Mouse (Mus musculus) stomach, postnatal 0 days (tissue): ENCODE data around the gene Bag6. TPM values are rescaled to one million over a fixed set of nuclear protein-coding genes. Genes with fewer than 3 reads are reported as not detected.

Source experiments
- ATAC-seq: fragments of 200-750 bp; cut with Nextera tagmentation; 2 replicates; pipeline ENCODE4 v1.8.0; 2017; ENCODE audit not compliant: low FRiP score, low TSS enrichment
- DNase-seq: peaks from one replicate; pipeline ENCODE4 v3.0.0-alpha.2; 2016; ENCODE audit warnings: low spot score
- H3K27ac ChIP-seq: fragments of 300-500 bp; sonication (generic); replicated peaks from 2 replicates; pipeline ENCODE4 v1.5.1; 2014; ENCODE audit warnings: mild to moderate bottlenecking, control low read depth
- H3K27me3 ChIP-seq: fragments of 300-500 bp; sonication (generic); 2 replicates; pipeline ENCODE4 v1.6.1; 2014; ENCODE audit warnings: low read length; ENCODE audit not compliant: control insufficient read depth, insufficient read depth
- H3K36me3 ChIP-seq: fragments of 300-500 bp; sonication (generic); 2 replicates; pipeline ENCODE4 v1.6.1; 2014; ENCODE audit warnings: low read length, mixed read lengths; ENCODE audit not compliant: control insufficient read depth, insufficient read depth
- H3K4me1 ChIP-seq: fragments of 300-500 bp; sonication (generic); replicated peaks from 2 replicates; pipeline ENCODE4 v1.6.1; 2014; ENCODE audit warnings: antibody characterized with exemption; ENCODE audit not compliant: control insufficient read depth, insufficient read depth
- H3K4me2 ChIP-seq: fragments of 300-500 bp; sonication (generic); replicated peaks from 2 replicates; pipeline ENCODE4 v1.6.1; 2014; ENCODE audit warnings: low read depth, mild to moderate bottlenecking, control low read depth, moderate library complexity
- H3K4me3 ChIP-seq: fragments of 300-500 bp; sonication (generic); 2 replicates; pipeline ENCODE4 v1.5.1; 2014; ENCODE audit warnings: low read depth, low read length, control low read depth
- H3K9ac ChIP-seq: fragments of 300-500 bp; sonication (generic); 2 replicates; pipeline ENCODE4 v1.6.1; 2014; ENCODE audit warnings: mild to moderate bottlenecking, low read length, control low read depth, mixed read lengths
- H3K9me3 ChIP-seq: fragments of 300-500 bp; sonication (generic); 2 replicates; pipeline ENCODE4 v1.6.1; 2016; ENCODE audit warnings: low read length; ENCODE audit not compliant: control insufficient read depth
- CTCF ChIP-seq: IDR thresholded peaks from 2 replicates; pipeline ENCODE4 v1.5.1; 2016; ENCODE audit warnings: antibody characterized with exemption, low read depth, mild to moderate bottlenecking, moderate library complexity
- EP300 ChIP-seq: optimal IDR thresholded peaks from 2 replicates; pipeline ENCODE3; 2016; ENCODE audit warnings: antibody characterized with exemption
- WGBS: fragments of 180-500 bp; shearing (Covaris S2); extraction: QIAGEN DNeasy Blood & Tissue Kit; methylation state at CpG from one replicate; pipeline ENCODE4 v1.1.7; 2014; 5-methylcytosine and 5-hydroxymethylcytosine counted together
- polyA plus RNA-seq: library from polyadenylated mRNA; unstranded; fragments of >200 nt; fragmentation: Nextera tagmentation; extraction: Ambion mirVana; gene quantifications from 2 replicates; pipeline ENCODE4 v1.2.1, GENCODE M21; 2015

Bag6 gene
- polyA plus RNA-seq, 1 experiment from 2014 or later: 28.1 TPM

DNA sequence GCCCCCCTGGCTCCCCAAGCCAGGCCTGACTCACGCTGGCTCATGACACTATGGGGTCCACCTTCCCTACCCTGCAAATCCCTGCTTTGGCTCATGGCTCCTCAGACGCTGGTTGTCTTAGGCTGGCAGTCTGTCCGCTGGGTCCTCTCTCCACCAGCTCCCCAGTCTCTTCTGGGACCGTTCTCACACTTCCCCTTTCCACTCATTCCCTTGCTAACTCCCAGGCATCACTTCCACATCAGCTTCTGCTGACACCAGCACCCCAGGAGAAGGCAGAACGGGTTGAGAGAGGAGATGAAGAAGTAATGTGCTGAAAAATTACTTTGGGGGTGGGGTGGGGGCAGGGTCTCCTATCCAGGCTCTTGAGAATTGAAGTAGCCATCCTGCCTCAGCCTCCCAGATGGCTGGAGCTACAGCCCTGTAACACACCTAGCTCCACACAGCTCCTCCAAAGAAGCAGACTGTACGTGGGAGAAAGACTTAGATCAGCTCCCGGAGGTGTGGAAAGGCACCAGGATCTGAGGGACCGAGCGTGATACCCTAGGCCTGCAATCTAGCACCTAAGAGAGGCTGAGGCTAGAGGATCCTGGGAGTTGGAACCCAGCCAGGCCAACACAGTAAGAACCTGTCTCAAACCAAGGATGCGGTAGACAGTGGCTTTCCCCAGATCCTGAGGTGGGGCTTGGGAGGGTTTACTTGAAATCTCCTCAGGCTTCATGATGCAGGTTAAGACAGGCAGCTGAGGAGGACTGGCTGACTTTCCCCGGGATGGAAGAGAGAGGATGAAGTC lies 37.7 kb downstream of the Bag6 start:
- no peaks in the 10 kb centered on the region for H3K9me3 ChIP-seq
- TF ChIP-seq EP300 (no peak), CTCF (no peak)
- H3K27ac ChIP-seq: no peak overlapping the region
- 64% methylated on average over 11 of the region's 11 CpGs for WGBS
- no peak overlapping the region for H3K4me3 ChIP-seq
- no peak overlapping the region for H3K4me2 ChIP-seq
- DNase-seq (no peak), ATAC-seq (no peak)
- H3K4me1 ChIP-seq: no peaks in the 10 kb centered on the region
- H3K27me3 ChIP-seq: no peaks in the 10 kb centered on the region
- H3K36me3 ChIP-seq: no peaks in the 10 kb centered on the region
- H3K9ac ChIP-seq: peak overlapping the region; percentile 41; the same call in 1 of the 2 replicates

DNA sequence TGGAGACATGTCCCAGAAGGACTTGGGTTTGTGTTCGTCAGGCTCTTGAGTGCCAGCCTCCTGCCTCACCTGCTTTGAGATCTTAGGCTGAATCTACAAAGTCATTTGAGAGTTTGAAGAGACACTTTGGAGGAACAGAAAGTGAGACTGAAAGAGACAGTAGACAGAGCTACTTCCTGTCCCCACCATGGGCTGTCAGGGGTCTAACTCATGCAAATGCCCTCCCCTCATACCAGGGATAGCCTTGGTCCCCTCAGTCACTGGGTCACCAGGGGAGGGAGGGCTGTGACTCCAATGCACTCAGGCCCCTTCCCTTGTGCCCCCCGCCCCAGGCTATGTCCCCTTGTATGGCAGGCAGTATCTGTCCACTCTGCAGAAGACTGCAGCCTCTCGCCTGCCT lies 38.4 kb downstream of the Bag6 start:
- WGBS: 77% methylated on average over 3 of the region's 3 CpGs
- Histone ChIP-seq H3K4me1 (no peaks in the 10 kb centered on the region), H3K9me3 (no peaks in the 10 kb centered on the region), H3K27me3 (no peaks in the 10 kb centered on the region), H3K27ac (no peak overlapping the region; the same call in 1 of the 2 replicates), H3K36me3 (no peaks in the 10 kb centered on the region), H3K4me2 (no peak overlapping the region), H3K9ac (0 out of 2 replicates have a peak overlapping the region, but pooled peaks have one; percentile 41), H3K4me3 (no peak overlapping the region)
- DNase-seq: no peak
- TF ChIP-seq CTCF (no peak), EP300 (no peak)
- no peak for ATAC-seq

DNA sequence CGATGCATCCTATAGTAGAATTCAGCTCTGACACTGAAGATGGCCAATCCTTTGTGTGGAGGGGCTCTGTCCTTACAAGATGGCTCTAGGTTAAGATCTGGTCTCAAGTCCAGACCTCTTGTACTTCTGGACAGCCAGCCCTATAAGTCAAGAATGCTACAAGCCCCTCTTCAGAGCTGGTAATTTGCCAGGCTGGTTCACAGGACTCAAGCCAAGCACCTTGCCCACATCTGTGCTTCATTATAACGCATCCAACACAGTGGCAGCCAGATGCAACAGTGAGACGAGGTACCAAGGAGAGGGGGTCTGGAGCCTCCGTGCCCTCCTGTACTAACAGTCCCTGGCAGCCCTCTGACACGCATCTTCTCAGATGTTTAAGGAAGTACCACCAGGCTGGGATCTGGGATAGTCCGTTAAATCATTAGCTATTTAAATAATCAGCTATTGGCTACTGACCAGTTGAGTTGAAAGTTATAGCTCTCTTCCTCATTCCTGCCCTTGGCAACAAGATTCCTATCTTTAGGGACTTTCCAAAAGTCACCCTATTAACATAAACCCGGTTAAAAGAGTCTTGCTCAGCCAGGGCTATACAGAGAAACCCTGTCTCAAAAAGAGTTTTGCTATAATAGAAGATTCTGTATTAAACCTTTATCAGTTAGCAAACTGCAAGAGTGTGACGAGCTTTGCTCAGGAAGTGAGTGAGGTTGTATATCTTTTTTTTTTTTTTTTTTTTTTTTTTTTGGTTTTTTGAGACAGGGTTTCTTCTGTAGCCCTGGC lies 39.4 kb downstream of the Bag6 start:
- Histone ChIP-seq H3K36me3 (no peaks in the 10 kb centered on the region), H3K4me2 (no peak overlapping the region), H3K9me3 (no peaks in the 10 kb centered on the region), H3K27ac (no peak overlapping the region), H3K27me3 (no peaks in the 10 kb centered on the region), H3K4me3 (no peak overlapping the region), H3K9ac (no peak overlapping the region), H3K4me1 (no peaks in the 10 kb centered on the region)
- TF ChIP-seq EP300 (no peak), CTCF (no peak)
- 66% methylated on average over 8 of the region's 8 CpGs for WGBS
- ATAC-seq: no peak
- DNase-seq: no peak

DNA sequence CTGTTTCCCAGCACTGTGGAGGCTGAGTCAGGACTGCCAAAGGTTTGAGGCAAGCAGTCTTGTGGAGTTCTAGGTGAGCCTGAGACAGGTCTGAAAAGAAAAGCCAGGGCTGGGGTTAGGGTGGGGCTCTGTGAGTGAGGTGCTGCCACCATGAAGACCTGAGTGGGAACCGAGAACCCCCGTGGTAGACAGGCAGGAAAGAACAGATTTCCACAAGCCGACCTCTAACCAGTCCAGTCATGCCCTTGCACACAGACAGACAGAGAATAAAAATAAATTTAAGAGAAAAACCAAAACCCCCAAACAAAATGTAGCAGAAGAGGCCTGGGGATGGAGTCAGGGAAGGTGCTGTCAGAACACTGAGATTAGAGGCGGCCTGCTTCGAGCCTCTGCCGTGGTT lies 40.4 kb downstream of the Bag6 start:
- Histone ChIP-seq H3K4me2 (no peak overlapping the region), H3K36me3 (no peaks in the 10 kb centered on the region), H3K27me3 (no peaks in the 10 kb centered on the region), H3K27ac (no peak overlapping the region), H3K9me3 (no peaks in the 10 kb centered on the region), H3K4me3 (no peak overlapping the region), H3K4me1 (no peaks in the 10 kb centered on the region), H3K9ac (no peak overlapping the region)
- DNase-seq: no peak
- WGBS: 65% methylated on average over 6 of the region's 6 CpGs
- ATAC-seq: no peak
- TF ChIP-seq CTCF (no peak), EP300 (no peak)

DNA sequence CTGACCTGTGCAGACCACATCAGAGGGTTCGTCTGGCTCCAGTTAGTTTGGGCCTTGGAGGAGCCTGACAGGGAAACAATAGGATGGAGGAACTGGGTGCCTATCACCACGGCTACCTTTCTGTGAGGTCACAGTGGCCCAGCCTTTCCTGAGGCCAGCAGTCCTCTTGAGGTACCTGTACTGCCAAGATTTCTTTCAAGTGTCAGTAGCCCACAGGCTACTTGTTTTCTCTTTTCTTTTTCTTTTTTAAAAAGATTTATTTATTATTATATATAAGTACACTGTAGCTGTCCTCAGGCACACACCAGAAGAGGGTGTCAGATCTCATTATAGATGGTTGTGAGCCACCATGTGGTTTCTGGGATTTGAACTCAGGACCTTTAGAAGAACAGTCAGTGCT lies 41.0 kb downstream of the Bag6 start, which contains the start of gene Aif1:
Aif1 (minus strand) TSS at position 101 of the 400 bp plus-strand sequence.
- no peaks in the 10 kb centered on the region for H3K36me3 ChIP-seq
- no peaks in the 10 kb centered on the region for H3K9me3 ChIP-seq
- DNase-seq (no peak), ATAC-seq (no peak)
- no peak within 1 kb of the TSS for H3K9ac ChIP-seq
- no peak within 1 kb of the TSS for H3K27ac ChIP-seq
- no peaks in the 10 kb centered on the region for H3K27me3 ChIP-seq
- WGBS: 52% methylated on average over 2 of the region's 2 CpGs
- no peak within 1 kb of the TSS for H3K4me3 ChIP-seq
- H3K4me1 ChIP-seq: no peaks in the 10 kb centered on the region
- H3K4me2 ChIP-seq: no peak within 1 kb of the TSS
- TF ChIP-seq CTCF: no peak
- TF ChIP-seq EP300: no peak

DNA sequence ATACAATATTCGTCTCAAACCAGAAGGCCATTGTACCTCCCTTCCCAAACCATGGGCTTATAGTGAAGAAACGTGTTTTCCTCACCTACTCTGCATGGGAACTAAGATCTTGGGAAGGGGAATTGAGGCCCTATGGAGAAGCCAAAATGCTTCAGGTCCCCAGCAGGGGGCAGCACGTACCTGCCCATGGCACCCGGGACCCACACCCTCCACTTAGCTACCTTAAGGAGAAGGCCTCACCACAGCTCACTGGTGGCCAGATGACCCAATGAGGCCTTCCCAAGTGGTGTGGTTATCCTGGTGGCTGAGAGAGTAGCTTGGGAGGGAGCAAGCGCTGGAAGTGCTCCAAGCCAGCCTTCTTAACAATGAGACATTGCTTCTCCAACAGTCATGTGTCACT lies 43.5 kb downstream of the Bag6 start:
- ATAC-seq (peak; percentile 85), DNase-seq (peak; percentile 82)
- Histone ChIP-seq H3K27me3 (no peaks in the 10 kb centered on the region), H3K4me2 (no peak overlapping the region), H3K36me3 (no peaks in the 10 kb centered on the region), H3K9ac (no peak overlapping the region), H3K4me3 (no peak overlapping the region), H3K27ac (no peak overlapping the region), H3K9me3 (no peaks in the 10 kb centered on the region), H3K4me1 (no peaks in the 10 kb centered on the region)
- TF ChIP-seq CTCF (peak; percentile 97), EP300 (no peak)
- WGBS: 10% methylated on average over 5 of the region's 5 CpGs
